Mouse (Mus musculus): ENCODE measurements around the gene Krt35. TPM values are rescaled to one million over a fixed set of nuclear protein-coding genes. Genes with fewer than 3 reads are reported as not detected.
A peak's percentile ranks its signal among the peaks of the same experiment; 100 is the strongest.

Gene Krt35
- polyA plus RNA-seq (2015; fragmentation: Nextera tagmentation; extraction: Ambion mirVana): not detected in 2 replicates

GRCm38 (mm10) chr11:100096141-100096540 is at the start of gene Krt35:
Gene Krt35 (minus strand): TSS chr11:100096241.
- Histone ChIP-seq H3K4me1 (ENCODE audit: control insufficient read depth, insufficient read depth, low read depth, low read length) (no peaks in the 10 kb centered on the region), H3K4me2 (ENCODE audit: low read length) (no peak within 1 kb of the TSS), H3K9me3 (ENCODE audit: control insufficient read depth, low read length) (no peaks in the 10 kb centered on the region), H3K9ac (ENCODE audit: low read depth, low read length) (no peak within 1 kb of the TSS), H3K27ac (ENCODE audit: low read depth, low read length) (no peak within 1 kb of the TSS), H3K27me3 (replicated peaks; ENCODE audit: control insufficient read depth, insufficient read depth, low read length) (no peaks in the 10 kb centered on the region), H3K36me3 (ENCODE audit: control insufficient read depth, insufficient read depth, low read length) (no peaks in the 10 kb centered on the region), H3K4me3 (ENCODE audit: low read length) (no peak within 1 kb of the TSS)
- no peak for ATAC-seq
- 84% methylated on average over 9 of the region's 9 CpGs for WGBS

DNA sequence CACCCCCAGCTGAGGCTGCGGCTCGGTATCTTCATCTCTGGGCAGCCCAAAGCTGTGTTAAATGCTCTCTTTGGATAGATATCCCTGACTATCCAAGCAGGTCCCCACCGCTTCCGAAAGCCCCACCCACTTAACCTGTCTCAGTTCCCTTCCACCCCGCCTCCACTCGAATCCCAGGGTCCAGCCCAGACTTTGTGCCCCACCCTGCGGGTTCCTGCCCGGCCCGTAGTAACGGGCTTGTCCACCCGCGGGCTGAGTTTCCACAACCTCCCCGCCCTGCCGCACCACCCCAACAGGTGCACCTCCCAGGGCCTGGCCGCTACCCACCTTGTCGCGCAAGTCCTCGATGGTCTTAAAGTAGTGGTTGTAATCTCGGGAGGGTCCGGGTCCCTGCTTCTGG is 49.1 kb upstream of the Krt35 start:
- 1% methylated on average over 20 of the region's 20 CpGs for WGBS

GRCm38 (mm10) chr11:100140966-100141365 is 44.9 kb upstream of the Krt35 start:
- H3K27ac ChIP-seq (ENCODE audit: low read depth, low read length): no peak overlapping the region
- peaks cover 9% of the 10 kb centered on the region for H3K4me1 ChIP-seq (ENCODE audit: control insufficient read depth, insufficient read depth, low read depth, low read length)
- peaks cover 15% of the 10 kb centered on the region for H3K27me3 ChIP-seq (replicated peaks; ENCODE audit: control insufficient read depth, insufficient read depth, low read length)
- no peak overlapping the region for H3K4me2 ChIP-seq (ENCODE audit: low read length)
- H3K4me3 ChIP-seq (ENCODE audit: low read length): no peak overlapping the region
- WGBS: 81% methylated on average over 21 of the region's 21 CpGs
- H3K9ac ChIP-seq (ENCODE audit: low read depth, low read length): no peak overlapping the region
- H3K9me3 ChIP-seq (ENCODE audit: control insufficient read depth, low read length): no peaks in the 10 kb centered on the region
- H3K36me3 ChIP-seq (ENCODE audit: control insufficient read depth, insufficient read depth, low read length): no peaks in the 10 kb centered on the region
- ATAC-seq: no peak

More for the DNA sequence above, 49.1 kb upstream of the Krt35 start:
- H3K4me2 ChIP-seq (ENCODE audit: low read length): peak overlapping the region; percentile 57
- no peak overlapping the region for H3K9ac ChIP-seq (ENCODE audit: low read depth, low read length)
- peak overlapping the region; percentile 27 for H3K4me3 ChIP-seq (ENCODE audit: low read length)
- no peaks in the 10 kb centered on the region for H3K36me3 ChIP-seq (ENCODE audit: control insufficient read depth, insufficient read depth, low read length)
- H3K9me3 ChIP-seq (ENCODE audit: control insufficient read depth, low read length): no peaks in the 10 kb centered on the region
- peaks cover 6% of the 10 kb centered on the region for H3K4me1 ChIP-seq (ENCODE audit: control insufficient read depth, insufficient read depth, low read depth, low read length)
- no peak for ATAC-seq
- no peak overlapping the region for H3K27ac ChIP-seq (ENCODE audit: low read depth, low read length)
- peaks cover 24% of the 10 kb centered on the region for H3K27me3 ChIP-seq (replicated peaks; ENCODE audit: control insufficient read depth, insufficient read depth, low read length)

- Histone ChIP-seq H3K9me3 (ENCODE audit: control insufficient read depth, low read length) (no peaks in the 10 kb centered on the region), H3K27ac (ENCODE audit: low read depth, low read length) (no peak overlapping the region), H3K9ac (ENCODE audit: low read depth, low read length) (no peak overlapping the region), H3K4me2 (ENCODE audit: low read length) (no peak overlapping the region), H3K4me3 (ENCODE audit: low read length) (no peak overlapping the region), H3K36me3 (ENCODE audit: control insufficient read depth, insufficient read depth, low read length) (no peaks in the 10 kb centered on the region), H3K27me3 (replicated peaks; ENCODE audit: control insufficient read depth, insufficient read depth, low read length) (peaks cover 6% of the 10 kb centered on the region), H3K4me1 (ENCODE audit: control insufficient read depth, insufficient read depth, low read depth, low read length) (peaks cover 3% of the 10 kb centered on the region)
- no peak for ATAC-seq
- WGBS: 82% methylated on average over 2 of the region's 2 CpGs
These were observed 43.4 kb upstream of the Krt35 start for GRCm38 (mm10) chr11:100139391-100139790.

GRCm38 (mm10) chr11:100138809-100139208 is 42.8 kb upstream of the Krt35 start:
- H3K9ac ChIP-seq (ENCODE audit: low read depth, low read length): no peak overlapping the region
- no peak for ATAC-seq
- 66% methylated on average over 7 of the region's 7 CpGs for WGBS
- H3K4me3 ChIP-seq (ENCODE audit: low read length): no peak overlapping the region
- no peaks in the 10 kb centered on the region for H3K9me3 ChIP-seq (ENCODE audit: control insufficient read depth, low read length)
- H3K27ac ChIP-seq (ENCODE audit: low read depth, low read length): no peak overlapping the region
- no peaks in the 10 kb centered on the region for H3K36me3 ChIP-seq (ENCODE audit: control insufficient read depth, insufficient read depth, low read length)
- peaks cover under 1% of the 10 kb centered on the region; the same call in 1 of the 2 replicates for H3K27me3 ChIP-seq (replicated peaks; ENCODE audit: control insufficient read depth, insufficient read depth, low read length)
- no peak overlapping the region for H3K4me2 ChIP-seq (ENCODE audit: low read length)
- H3K4me1 ChIP-seq (ENCODE audit: control insufficient read depth, insufficient read depth, low read depth, low read length): peaks cover 3% of the 10 kb centered on the region

DNA sequence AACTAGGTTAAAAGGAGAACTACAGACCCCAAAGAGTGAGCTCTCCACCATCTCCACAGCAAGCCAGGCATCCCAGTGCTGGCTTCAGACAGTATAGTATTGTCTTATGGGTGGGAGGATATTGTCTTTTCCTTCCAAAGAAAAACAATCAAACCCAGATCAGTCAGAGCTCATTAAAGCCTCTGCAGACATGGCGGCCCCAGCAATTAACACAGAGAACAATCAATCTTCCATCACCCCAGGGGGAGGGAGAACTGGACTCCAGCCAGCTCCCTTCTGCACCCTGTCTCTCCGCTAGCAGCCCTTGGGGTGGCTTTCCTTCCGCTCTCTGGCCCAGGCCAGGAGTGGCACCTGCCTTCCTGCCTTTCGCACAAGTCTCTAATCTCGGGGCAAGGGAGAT is 41.7 kb upstream of the Krt35 start:
- Histone ChIP-seq H3K4me1 (ENCODE audit: control insufficient read depth, insufficient read depth, low read depth, low read length) (peaks cover 3% of the 10 kb centered on the region), H3K4me3 (ENCODE audit: low read length) (no peak overlapping the region), H3K9ac (ENCODE audit: low read depth, low read length) (no peak overlapping the region), H3K27me3 (replicated peaks; ENCODE audit: control insufficient read depth, insufficient read depth, low read length) (no peaks in the 10 kb centered on the region), H3K9me3 (ENCODE audit: control insufficient read depth, low read length) (no peaks in the 10 kb centered on the region), H3K4me2 (ENCODE audit: low read length) (no peak overlapping the region), H3K36me3 (ENCODE audit: control insufficient read depth, insufficient read depth, low read length) (no peaks in the 10 kb centered on the region), H3K27ac (ENCODE audit: low read depth, low read length) (no peak overlapping the region)
- ATAC-seq: no peak
- 28% methylated on average over 5 of the region's 5 CpGs for WGBS

- no peak for ATAC-seq
- H3K36me3 ChIP-seq (ENCODE audit: control insufficient read depth, insufficient read depth, low read length): no peaks in the 10 kb centered on the region
These were observed 40.5 kb upstream of the Krt35 start for GRCm38 (mm10) chr11:100136559-100136958.

DNA sequence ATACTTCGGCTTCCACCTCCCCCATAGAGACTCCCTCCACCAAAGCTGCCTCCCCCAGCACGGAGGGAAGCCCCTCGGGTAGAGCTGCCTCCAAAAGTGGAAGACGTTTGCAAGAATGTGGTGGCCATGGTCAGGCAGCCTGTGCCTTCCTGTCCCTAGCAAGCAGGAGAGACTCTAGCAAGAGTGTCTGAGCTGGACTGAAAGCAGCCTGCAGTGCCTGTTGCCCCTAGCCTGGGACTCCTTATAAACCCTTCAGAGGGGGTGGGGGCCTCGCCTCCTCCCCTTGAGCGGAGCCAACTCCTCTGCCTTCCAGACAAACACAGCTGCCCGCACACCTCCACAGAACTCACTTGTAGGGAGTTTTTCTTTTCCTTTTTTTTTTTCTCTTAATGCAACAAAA is 39.7 kb upstream of the Krt35 start, which contains the start of gene Krt15:
TSS of gene Krt15 (minus strand) at position 198 of the 400 bp plus-strand sequence.
- Histone ChIP-seq H3K36me3 (ENCODE audit: control insufficient read depth, insufficient read depth, low read length) (no peaks in the 10 kb centered on the region), H3K9me3 (ENCODE audit: control insufficient read depth, low read length) (no peaks in the 10 kb centered on the region), H3K4me3 (ENCODE audit: low read length) (no peak within 1 kb of the TSS), H3K4me2 (ENCODE audit: low read length) (no peak within 1 kb of the TSS), H3K9ac (ENCODE audit: low read depth, low read length) (no peak within 1 kb of the TSS), H3K4me1 (ENCODE audit: control insufficient read depth, insufficient read depth, low read depth, low read length) (peaks cover 3% of the 10 kb centered on the region), H3K27ac (ENCODE audit: low read depth, low read length) (no peak within 1 kb of the TSS), H3K27me3 (replicated peaks; ENCODE audit: control insufficient read depth, insufficient read depth, low read length) (no peaks in the 10 kb centered on the region)
- no peak for ATAC-seq
- 69% methylated on average over 7 of the region's 7 CpGs for WGBS

More at GRCm38 (mm10) chr11:100136559-100136958, 40.5 kb upstream of the Krt35 start:
- Histone ChIP-seq H3K9ac (ENCODE audit: low read depth, low read length) (no peak overlapping the region), H3K27ac (ENCODE audit: low read depth, low read length) (no peak overlapping the region), H3K4me3 (ENCODE audit: low read length) (no peak overlapping the region), H3K27me3 (replicated peaks; ENCODE audit: control insufficient read depth, insufficient read depth, low read length) (no peaks in the 10 kb centered on the region), H3K9me3 (ENCODE audit: control insufficient read depth, low read length) (no peaks in the 10 kb centered on the region), H3K4me2 (ENCODE audit: low read length) (no peak overlapping the region), H3K4me1 (ENCODE audit: control insufficient read depth, insufficient read depth, low read depth, low read length) (peaks cover 3% of the 10 kb centered on the region)
- WGBS: 39% methylated on average over 5 of the region's 5 CpGs

DNA sequence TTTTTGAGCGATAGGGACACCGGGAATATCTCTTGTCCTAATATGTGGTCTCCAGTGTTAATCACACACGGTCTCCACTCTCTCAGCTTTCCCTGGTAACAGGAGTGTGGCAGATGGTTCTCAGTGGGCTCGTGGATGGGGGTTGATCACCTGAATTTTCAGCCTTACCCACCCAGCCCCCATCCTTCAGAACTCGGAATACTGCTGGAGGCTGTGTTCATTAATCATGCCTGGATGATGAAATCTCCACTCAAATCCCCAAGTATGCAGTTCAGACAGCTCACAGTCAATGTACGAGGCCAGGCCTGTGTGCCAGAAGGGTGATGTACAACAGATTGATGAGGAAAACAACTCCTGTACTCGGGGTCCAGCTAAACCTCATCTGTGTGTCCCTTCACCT is 28.9 kb upstream of the Krt35 start:
- no peak for ATAC-seq
- WGBS: 79% methylated on average over 7 of the region's 7 CpGs
- Histone ChIP-seq H3K4me1 (ENCODE audit: control insufficient read depth, insufficient read depth, low read depth, low read length) (no peaks in the 10 kb centered on the region), H3K4me2 (ENCODE audit: low read length) (no peak overlapping the region), H3K27ac (ENCODE audit: low read depth, low read length) (no peak overlapping the region), H3K9ac (ENCODE audit: low read depth, low read length) (no peak overlapping the region), H3K9me3 (ENCODE audit: control insufficient read depth, low read length) (no peaks in the 10 kb centered on the region), H3K27me3 (replicated peaks; ENCODE audit: control insufficient read depth, insufficient read depth, low read length) (no peaks in the 10 kb centered on the region), H3K4me3 (ENCODE audit: low read length) (no peak overlapping the region), H3K36me3 (ENCODE audit: control insufficient read depth, insufficient read depth, low read length) (no peaks in the 10 kb centered on the region)

GRCm38 (mm10) chr11:100121466-100121865 is 25.4 kb upstream of the Krt35 start, which contains the start of gene Krt13:
Gene Krt13 (minus strand): TSS chr11:100121566.
- Histone ChIP-seq H3K9ac (ENCODE audit: low read depth, low read length) (no peak within 1 kb of the TSS), H3K27me3 (replicated peaks; ENCODE audit: control insufficient read depth, insufficient read depth, low read length) (no peaks in the 10 kb centered on the region), H3K9me3 (ENCODE audit: control insufficient read depth, low read length) (no peaks in the 10 kb centered on the region), H3K27ac (ENCODE audit: low read depth, low read length) (no peak within 1 kb of the TSS), H3K4me3 (ENCODE audit: low read length) (no peak within 1 kb of the TSS), H3K36me3 (ENCODE audit: control insufficient read depth, insufficient read depth, low read length) (no peaks in the 10 kb centered on the region), H3K4me1 (ENCODE audit: control insufficient read depth, insufficient read depth, low read depth, low read length) (no peaks in the 10 kb centered on the region), H3K4me2 (ENCODE audit: low read length) (no peak within 1 kb of the TSS)
- WGBS: 61% methylated on average over 3 of the region's 3 CpGs
- no peak for ATAC-seq
